Mouse (Mus musculus): ENCODE measurements around the gene Sept6. TPM values are rescaled to one million over a fixed set of nuclear protein-coding genes. Genes with fewer than 3 reads are reported as not detected.
A peak's percentile ranks its signal among the peaks of the same experiment; 100 is the strongest.

Gene Sept6
- total RNA-seq (2014; rRNA removed) = 81.3 and 106 TPM in 2 replicates
- polyA plus RNA-seq (2015; fragmentation: Nextera tagmentation; extraction: Ambion mirVana) = 55.0 and 59.6 TPM in 2 replicates

DNA sequence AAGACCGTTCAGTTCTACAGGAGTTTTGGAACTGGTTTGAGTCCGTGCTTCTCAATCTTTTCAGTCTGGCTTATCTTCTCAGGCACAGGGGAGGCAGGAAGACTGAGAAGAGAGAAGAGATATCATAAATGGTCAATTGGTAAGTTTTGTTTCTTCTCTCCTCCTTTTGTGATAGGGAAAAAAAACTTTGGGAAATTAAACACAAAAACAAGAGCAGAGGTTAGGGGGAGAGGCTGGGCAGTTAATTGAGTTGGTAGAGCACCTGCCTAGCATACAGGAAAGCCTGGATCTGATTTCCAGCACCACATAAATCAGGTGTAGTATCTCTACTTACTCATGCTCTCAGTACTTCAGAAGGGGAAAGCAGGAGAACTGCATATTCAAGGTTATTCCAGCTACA is at the start of gene Sept6:
TSS of gene Sept6 (minus strand) at position 101 of the 400 bp plus-strand sequence.
- no peak for ATAC-seq

DNA sequence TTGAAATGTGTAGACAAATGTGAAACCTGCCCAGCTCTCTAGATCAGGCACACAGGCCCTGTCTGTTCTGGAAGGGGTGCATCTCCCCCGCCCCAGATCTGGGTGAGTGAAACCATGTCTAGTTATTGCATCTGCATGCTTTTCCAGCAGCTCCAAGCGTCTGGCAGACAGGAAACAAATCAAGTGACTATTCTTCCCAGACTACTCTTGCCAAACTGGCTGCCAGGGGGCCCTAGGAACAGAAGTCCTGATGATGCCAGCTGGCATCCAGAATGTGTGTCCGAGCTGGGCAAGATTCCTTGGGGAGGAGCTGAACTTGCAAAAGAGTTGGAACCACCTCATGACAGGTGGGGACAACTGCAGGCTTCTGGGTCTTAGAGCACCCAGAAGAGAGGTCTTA is 36.8 kb upstream of the Sept6 start:
- H3K36me3 ChIP-seq (ENCODE audit: insufficient read depth, low read length) = no peaks in the 10 kb centered on the region

More for the DNA sequence above, at the start of gene Sept6:
- H3K9me3 ChIP-seq (ENCODE audit: low read length) = no peaks in the 10 kb centered on the region
- H3K27ac ChIP-seq = no peak within 1 kb of the TSS
- WGBS = 83% methylated on average over 2 of the region's 2 CpGs
- no peak for DNase-seq (ENCODE audit: low spot score)
- H3K9ac ChIP-seq (replicated peaks; ENCODE audit: low read length) = no peak within 1 kb of the TSS
- no peak within 1 kb of the TSS for H3K4me3 ChIP-seq (ENCODE audit: low read length)
- H3K4me1 ChIP-seq (ENCODE audit: insufficient read depth, low read length) = no peaks in the 10 kb centered on the region
- TF ChIP-seq CTCF (IDR thresholded peaks at IDR 0.05; ENCODE audit: low read depth) = no peak
- no peaks in the 10 kb centered on the region for H3K27me3 ChIP-seq (ENCODE audit: insufficient read depth, low read length)
- no peak within 1 kb of the TSS for H3K4me2 ChIP-seq (ENCODE audit: low read depth, low read length)
- H3K36me3 ChIP-seq (ENCODE audit: insufficient read depth, low read length) = no peaks in the 10 kb centered on the region

DNA sequence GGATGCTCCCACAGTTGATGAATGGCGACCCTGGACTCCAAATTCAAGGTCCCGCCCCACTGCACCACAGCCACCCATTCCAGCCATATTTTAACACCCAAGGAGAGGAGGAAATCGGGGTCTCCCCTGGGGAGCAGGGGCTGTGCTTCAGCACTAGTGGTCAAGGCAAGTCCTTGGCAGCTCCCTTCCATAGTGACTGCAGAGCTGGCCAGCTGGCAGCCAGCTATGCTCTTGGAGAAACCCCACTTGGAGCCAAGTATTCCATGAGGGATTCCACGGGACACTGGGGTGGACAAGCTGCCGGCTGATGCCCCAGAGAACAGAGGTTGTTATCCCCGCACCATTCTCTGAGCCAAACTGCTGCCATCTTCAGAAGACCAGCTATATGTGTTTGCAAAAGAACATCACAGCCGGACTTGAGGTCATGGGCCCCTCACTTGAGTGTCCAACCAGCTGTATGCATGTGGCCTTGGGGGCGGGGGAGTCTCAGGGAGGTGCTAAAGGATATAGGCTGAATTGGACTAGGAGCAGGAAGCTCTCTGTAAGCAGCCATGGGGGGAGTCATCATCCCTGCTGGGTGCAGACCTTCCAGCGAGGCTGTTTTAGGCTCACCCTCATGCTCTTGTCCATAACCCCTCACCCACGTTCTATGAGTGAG is 32.2 kb upstream of the Sept6 start:
- Histone ChIP-seq H3K4me2 (ENCODE audit: low read depth, low read length) (no peak overlapping the region), H3K9me3 (ENCODE audit: low read length) (no peaks in the 10 kb centered on the region), H3K4me3 (ENCODE audit: low read length) (no peak overlapping the region), H3K4me1 (ENCODE audit: insufficient read depth, low read length) (no peaks in the 10 kb centered on the region), H3K27ac (no peak overlapping the region), H3K9ac (replicated peaks; ENCODE audit: low read length) (no peak overlapping the region), H3K36me3 (ENCODE audit: insufficient read depth, low read length) (no peaks in the 10 kb centered on the region), H3K27me3 (ENCODE audit: insufficient read depth, low read length) (no peaks in the 10 kb centered on the region)
- DNase-seq (ENCODE audit: low spot score) (peak; percentile 9), ATAC-seq (no peak)
- no peak for TF ChIP-seq CTCF (IDR thresholded peaks at IDR 0.05; ENCODE audit: low read depth)
- WGBS = 65% methylated on average over 10 of the region's 10 CpGs

More for the DNA sequence above, 36.8 kb upstream of the Sept6 start:
- WGBS = 47% methylated on average over 3 of the region's 3 CpGs
- Histone ChIP-seq H3K9me3 (ENCODE audit: low read length) (no peaks in the 10 kb centered on the region), H3K4me1 (ENCODE audit: insufficient read depth, low read length) (no peaks in the 10 kb centered on the region), H3K27ac (no peak overlapping the region), H3K4me3 (ENCODE audit: low read length) (no peak overlapping the region), H3K27me3 (ENCODE audit: insufficient read depth, low read length) (no peaks in the 10 kb centered on the region), H3K4me2 (ENCODE audit: low read depth, low read length) (no peak overlapping the region), H3K9ac (replicated peaks; ENCODE audit: low read length) (no peak overlapping the region)
- DNase-seq (ENCODE audit: low spot score) (peak; percentile 76), ATAC-seq (peak; percentile 81)
- TF ChIP-seq CTCF (IDR thresholded peaks at IDR 0.05; ENCODE audit: low read depth) = no peak

DNA sequence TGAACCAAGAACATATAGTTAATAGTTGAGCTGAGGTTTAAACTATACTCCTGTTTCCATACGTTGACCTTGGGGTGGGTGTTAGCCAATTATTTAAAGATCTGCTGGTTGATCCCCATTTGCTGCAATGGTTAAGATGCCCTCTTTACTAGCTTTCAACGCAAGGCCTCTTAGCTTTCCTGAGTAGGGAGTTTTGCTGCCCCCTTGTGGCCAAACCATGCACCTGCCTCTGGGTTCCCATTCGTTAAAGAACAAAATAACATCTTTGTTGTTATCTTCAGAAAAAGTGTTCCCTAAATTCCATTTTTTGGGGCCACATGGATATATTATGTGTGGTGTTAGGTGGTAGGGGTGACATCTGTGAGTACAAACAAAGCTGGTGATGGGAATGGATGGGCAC is 31.1 kb upstream of the Sept6 start:
- Histone ChIP-seq H3K27ac (no peak overlapping the region), H3K9ac (replicated peaks; ENCODE audit: low read length) (no peak overlapping the region), H3K27me3 (ENCODE audit: insufficient read depth, low read length) (no peaks in the 10 kb centered on the region), H3K9me3 (ENCODE audit: low read length) (no peaks in the 10 kb centered on the region), H3K4me3 (ENCODE audit: low read length) (no peak overlapping the region), H3K36me3 (ENCODE audit: insufficient read depth, low read length) (no peaks in the 10 kb centered on the region), H3K4me1 (ENCODE audit: insufficient read depth, low read length) (no peaks in the 10 kb centered on the region), H3K4me2 (ENCODE audit: low read depth, low read length) (no peak overlapping the region)
- ATAC-seq (no peak), DNase-seq (ENCODE audit: low spot score) (peak; percentile 54)
- TF ChIP-seq CTCF (IDR thresholded peaks at IDR 0.05; ENCODE audit: low read depth) = peak; percentile 74
- WGBS = 14% methylated on average over 3 of the region's 3 CpGs

DNA sequence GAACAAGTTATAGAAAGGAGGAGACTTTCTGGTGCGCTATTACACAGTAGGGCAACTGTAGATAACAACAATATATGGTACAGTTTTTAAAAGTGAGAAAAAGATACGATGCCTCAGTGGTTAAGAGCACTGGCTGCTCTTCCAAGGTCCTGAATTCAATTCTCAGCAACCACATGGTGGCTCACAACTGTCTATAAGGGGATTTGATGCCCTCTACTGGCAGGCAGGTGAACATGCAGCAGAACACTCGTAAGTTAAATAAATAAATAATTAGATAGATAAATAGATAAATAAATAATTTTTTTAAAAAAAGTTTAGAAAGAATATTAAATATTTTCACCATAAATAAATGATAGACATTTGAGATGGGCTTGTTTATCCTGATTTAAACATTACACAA is 27.5 kb upstream of the Sept6 start:
- Histone ChIP-seq H3K4me1 (ENCODE audit: insufficient read depth, low read length) (no peaks in the 10 kb centered on the region), H3K4me2 (ENCODE audit: low read depth, low read length) (no peak overlapping the region), H3K4me3 (ENCODE audit: low read length) (no peak overlapping the region), H3K36me3 (ENCODE audit: insufficient read depth, low read length) (no peaks in the 10 kb centered on the region), H3K27me3 (ENCODE audit: insufficient read depth, low read length) (no peaks in the 10 kb centered on the region), H3K9me3 (ENCODE audit: low read length) (no peaks in the 10 kb centered on the region), H3K27ac (no peak overlapping the region), H3K9ac (replicated peaks; ENCODE audit: low read length) (no peak overlapping the region)
- 0 out of 2 replicates have a peak, but pooled peaks have one; percentile 16 for TF ChIP-seq CTCF (IDR thresholded peaks at IDR 0.05; ENCODE audit: low read depth)
- WGBS = 59% methylated on average over 3 of the region's 3 CpGs
- DNase-seq (ENCODE audit: low spot score) (no peak), ATAC-seq (no peak)

DNA sequence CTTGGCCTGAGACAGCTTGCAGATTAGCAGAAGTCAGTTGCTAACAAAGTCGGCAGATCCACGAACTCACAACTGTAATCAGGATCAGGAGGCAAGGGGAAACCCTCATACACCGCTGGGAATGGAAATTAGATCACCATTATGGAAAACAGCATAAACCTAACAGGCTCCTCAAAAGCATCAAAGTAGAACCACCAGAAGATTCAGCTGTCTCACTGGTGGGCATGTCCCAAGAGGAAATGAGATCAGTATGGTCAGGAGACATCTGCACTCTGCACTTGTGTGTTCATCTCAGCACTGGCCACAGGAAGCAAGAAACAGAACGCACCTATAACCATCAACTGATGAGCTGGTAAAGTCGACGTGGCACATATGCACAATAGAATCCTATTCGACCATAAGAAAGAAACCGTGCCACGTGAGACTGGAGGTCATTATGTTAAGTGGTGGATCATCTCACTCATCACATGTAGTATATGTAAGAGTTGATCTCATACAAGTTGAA is 26.6 kb upstream of the Sept6 start:
- ATAC-seq (no peak), DNase-seq (ENCODE audit: low spot score) (no peak)
- no peak overlapping the region for H3K4me3 ChIP-seq (ENCODE audit: low read length)
- no peak overlapping the region for H3K9ac ChIP-seq (replicated peaks; ENCODE audit: low read length)
- no peak overlapping the region for H3K27ac ChIP-seq
- 88% methylated on average over 9 of the region's 9 CpGs for WGBS
- TF ChIP-seq CTCF (IDR thresholded peaks at IDR 0.05; ENCODE audit: low read depth) = no peak
- no peaks in the 10 kb centered on the region for H3K36me3 ChIP-seq (ENCODE audit: insufficient read depth, low read length)
- H3K27me3 ChIP-seq (ENCODE audit: insufficient read depth, low read length) = no peaks in the 10 kb centered on the region
- H3K4me1 ChIP-seq (ENCODE audit: insufficient read depth, low read length) = no peaks in the 10 kb centered on the region
- no peak overlapping the region for H3K4me2 ChIP-seq (ENCODE audit: low read depth, low read length)
- no peaks in the 10 kb centered on the region for H3K9me3 ChIP-seq (ENCODE audit: low read length)

DNA sequence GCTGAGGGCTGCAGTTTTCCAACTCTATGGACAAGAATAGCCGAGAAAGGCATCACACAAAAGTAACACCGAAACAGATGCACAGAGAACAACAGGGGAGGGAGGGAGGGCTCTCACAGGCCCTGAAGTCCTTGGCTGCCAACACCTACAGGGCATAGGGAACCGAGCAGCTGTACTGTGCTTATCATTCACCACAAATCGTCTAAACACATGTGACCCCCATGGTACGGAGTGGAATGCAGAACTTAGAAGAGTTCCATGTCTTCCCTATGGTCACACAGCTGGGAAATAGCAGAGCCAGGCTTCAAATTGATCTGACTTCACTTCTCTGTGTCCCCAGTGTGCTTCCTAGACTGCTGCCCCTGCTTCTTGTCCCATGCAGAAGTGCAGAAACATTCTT is 22.3 kb upstream of the Sept6 start:
- WGBS = 72% methylated on average over 5 of the region's 5 CpGs
- no peak overlapping the region for H3K9ac ChIP-seq (replicated peaks; ENCODE audit: low read length)

More for the DNA sequence above, 22.3 kb upstream of the Sept6 start:
- Histone ChIP-seq H3K4me1 (ENCODE audit: insufficient read depth, low read length) (no peaks in the 10 kb centered on the region), H3K27me3 (ENCODE audit: insufficient read depth, low read length) (no peaks in the 10 kb centered on the region), H3K9me3 (ENCODE audit: low read length) (no peaks in the 10 kb centered on the region), H3K36me3 (ENCODE audit: insufficient read depth, low read length) (no peaks in the 10 kb centered on the region), H3K4me3 (ENCODE audit: low read length) (no peak overlapping the region), H3K27ac (no peak overlapping the region), H3K4me2 (ENCODE audit: low read depth, low read length) (no peak overlapping the region)
- DNase-seq (ENCODE audit: low spot score) (no peak), ATAC-seq (no peak)
- TF ChIP-seq CTCF (IDR thresholded peaks at IDR 0.05; ENCODE audit: low read depth) = no peak
